Mouse (Mus musculus) embryonic fibroblast, embryonic 13.5 days (primary cell): ENCODE results near the gene Dohh. TPM values are rescaled to one million over a fixed set of nuclear protein-coding genes. Genes with fewer than 3 reads are reported as not detected.

Experiments
- H3K27ac ChIP-seq: 2 replicates; pipeline ENCODE4 v1.5.1; 2012; ENCODE audit warnings: low read length, control low read depth, inconsistent platforms; ENCODE audit not compliant: insufficient read depth
- H3K4me1 ChIP-seq: 2 replicates; pipeline ENCODE4 v1.6.1; 2011; ENCODE audit warnings: low read length; ENCODE audit not compliant: control insufficient read depth, insufficient read depth
- H3K4me3 ChIP-seq: 2 replicates; pipeline ENCODE4 v1.5.1; 2011; ENCODE audit warnings: mild to moderate bottlenecking, control low read depth, low read length; ENCODE audit not compliant: insufficient read depth
- CTCF ChIP-seq: IDR thresholded peaks from 2 replicates; pipeline ENCODE4 v1.5.1; 2011; ENCODE audit warnings: mild to moderate bottlenecking, control low read depth, low read length, moderate library complexity, borderline replicate concordance; ENCODE audit not compliant: insufficient read depth
- POLR2A ChIP-seq: IDR thresholded peaks from 2 replicates; pipeline ENCODE4 v1.6.1; 2011; ENCODE audit warnings: low read depth, mild to moderate bottlenecking, control low read depth, low read length, moderate library complexity
- polyA plus RNA-seq: library from polyadenylated mRNA; stranded (reverse); fragments of >200 nt; gene quantifications from 2 replicates; pipeline ENCODE4 v1.2.4, GENCODE M21; 2011; ENCODE audit warnings: low read depth; ENCODE audit not compliant: missing spikeins, insufficient read length

Dohh gene
- polyA plus RNA-seq: 37.7 and 50.1 TPM in 2 replicates

- peak within 1 kb of the TSS; percentile 82 for H3K4me3 ChIP-seq
- H3K4me1 ChIP-seq: peaks cover 2% of the 10 kb centered on the region; the same call in 1 of the 2 replicates
- TF ChIP-seq POLR2A (peak; percentile 88), CTCF (no peak)
- peak within 1 kb of the TSS; percentile 35 for H3K27ac ChIP-seq
Observed at GRCm38 (mm10) chr10:81383802-81384604, at the start of gene Dohh, which contains the start of gene Gm48551. TSS of gene Dohh (plus strand) at chr10:81384428. TSS of gene Gm48551 (plus strand) at chr10:81384466.

DNA sequence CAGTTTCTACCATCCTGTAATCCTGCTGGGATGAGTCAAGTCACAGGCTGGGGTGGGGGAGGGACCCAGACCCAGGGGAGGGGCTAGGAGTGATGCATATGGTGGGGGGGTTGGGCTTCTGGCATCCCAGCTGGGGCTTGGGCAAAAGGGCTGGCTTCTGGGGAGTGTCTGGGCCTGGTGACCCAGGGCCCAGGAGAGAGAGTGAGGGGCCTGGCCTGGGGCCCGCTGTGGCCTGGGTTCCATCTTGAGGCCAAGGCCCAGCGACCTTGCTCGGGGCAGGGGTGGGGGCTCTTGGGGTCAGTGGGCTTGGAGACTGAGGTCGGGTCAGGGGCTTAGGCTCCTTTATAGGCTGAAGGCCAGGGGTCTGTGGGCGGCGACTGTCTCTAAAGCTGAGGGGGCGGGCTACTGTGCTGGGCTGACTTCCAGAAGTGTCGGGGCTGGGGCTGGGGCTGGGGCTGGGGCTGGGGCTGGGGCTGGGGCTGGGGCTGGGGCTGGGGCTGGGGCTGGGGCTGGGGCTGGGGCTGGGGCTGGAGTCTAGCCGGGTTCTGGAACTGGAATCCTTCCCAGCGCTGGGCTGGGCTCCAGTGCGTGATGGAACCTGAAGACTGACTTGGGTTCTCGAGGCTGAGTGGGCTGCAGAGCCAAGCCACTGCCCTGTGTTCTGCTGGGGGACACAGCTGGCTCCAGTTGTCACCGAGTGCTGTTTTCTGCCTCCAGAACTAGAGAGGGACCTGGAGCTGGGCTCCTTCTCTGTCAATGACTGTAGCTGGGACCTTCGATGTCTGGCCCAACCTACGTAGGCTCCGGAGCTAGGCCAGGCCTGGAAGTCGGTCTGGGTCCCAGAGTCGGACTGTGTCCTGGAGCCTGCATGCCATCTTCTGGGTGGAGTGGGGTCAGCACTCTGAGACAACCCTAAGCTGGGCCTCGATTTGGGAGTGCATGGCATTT lies 48.6 kb upstream of the Dohh start:
- H3K27ac ChIP-seq: peak overlapping the region; percentile 12; the same call in 1 of the 2 replicates
- H3K4me3 ChIP-seq: no peak overlapping the region
- TF ChIP-seq CTCF (no peak), POLR2A (peak; percentile 25; the same call in 1 of the 2 replicates)
- H3K4me1 ChIP-seq: peaks cover 3% of the 10 kb centered on the region; the same call in 1 of the 2 replicates

DNA sequence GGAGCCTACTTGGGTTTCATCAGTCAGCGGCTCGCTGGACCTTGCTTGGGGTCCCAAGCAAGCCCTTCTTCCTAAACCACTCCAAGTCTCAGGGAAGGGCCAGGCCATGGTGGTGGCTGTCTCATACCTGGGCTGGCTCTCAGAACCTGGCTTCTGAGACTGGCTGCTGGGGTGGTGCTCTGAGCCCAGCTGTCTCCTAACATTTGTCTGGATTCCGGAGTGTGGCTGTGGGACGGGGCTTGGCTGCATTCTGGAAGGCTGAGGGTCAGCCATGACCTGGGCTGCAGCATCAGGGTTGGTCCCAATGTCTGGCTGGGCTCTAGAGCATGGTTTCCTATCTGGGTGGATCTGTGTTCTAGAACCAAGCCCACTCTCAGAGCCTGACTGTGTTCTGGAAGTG lies 47.7 kb upstream of the Dohh start:
- Histone ChIP-seq H3K27ac (0 out of 2 replicates have a peak overlapping the region, but pooled peaks have one; percentile 12), H3K4me3 (no peak overlapping the region)
- TF ChIP-seq CTCF (no peak), POLR2A (no peak)

DNA sequence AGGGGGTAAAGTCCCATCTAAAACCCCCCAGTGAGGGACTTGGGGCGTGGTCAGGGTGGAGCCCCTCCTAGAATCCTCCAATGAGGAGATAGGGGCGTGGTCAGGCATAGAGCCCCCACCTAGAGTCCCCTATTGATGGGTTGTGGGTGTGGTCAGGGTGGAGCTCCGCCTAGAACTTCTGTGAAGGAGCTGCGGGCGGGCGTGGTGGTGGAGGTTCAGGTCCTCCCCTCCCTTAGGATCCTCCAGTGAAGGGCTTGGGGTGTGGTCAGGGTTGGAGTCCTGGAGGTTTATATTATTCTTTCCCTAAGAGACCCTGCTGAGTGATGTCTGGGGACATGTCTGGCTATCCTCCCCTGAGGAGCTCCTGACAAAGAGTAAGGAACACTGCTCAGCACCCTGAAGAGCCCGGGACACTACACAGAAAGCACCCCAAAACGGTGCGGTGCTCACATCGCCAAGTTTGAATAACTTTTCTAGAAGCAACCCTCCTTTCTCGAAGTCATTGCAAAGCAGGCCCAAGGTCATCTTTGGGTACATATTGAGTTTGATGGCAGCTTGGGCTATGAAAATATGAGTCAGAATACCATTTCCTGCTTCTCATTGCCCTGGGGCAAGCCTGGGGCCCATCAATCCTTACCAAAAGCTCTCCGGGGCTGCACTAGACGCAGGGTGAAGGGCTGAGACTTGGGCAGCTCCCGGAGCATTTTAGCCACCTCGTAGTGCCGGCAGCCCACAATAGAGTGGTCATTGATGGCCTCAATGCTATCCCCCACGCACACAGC lies 43.5 kb upstream of the Dohh start:
- no peak for TF ChIP-seq CTCF
- TF ChIP-seq POLR2A: no peak
- no peak overlapping the region for H3K4me3 ChIP-seq
- H3K27ac ChIP-seq: no peak overlapping the region
- H3K4me1 ChIP-seq: peaks cover 3% of the 10 kb centered on the region; the same call in 1 of the 2 replicates

More for the DNA sequence above, 47.7 kb upstream of the Dohh start:
- peaks cover 6% of the 10 kb centered on the region; the same call in 1 of the 2 replicates for H3K4me1 ChIP-seq

DNA sequence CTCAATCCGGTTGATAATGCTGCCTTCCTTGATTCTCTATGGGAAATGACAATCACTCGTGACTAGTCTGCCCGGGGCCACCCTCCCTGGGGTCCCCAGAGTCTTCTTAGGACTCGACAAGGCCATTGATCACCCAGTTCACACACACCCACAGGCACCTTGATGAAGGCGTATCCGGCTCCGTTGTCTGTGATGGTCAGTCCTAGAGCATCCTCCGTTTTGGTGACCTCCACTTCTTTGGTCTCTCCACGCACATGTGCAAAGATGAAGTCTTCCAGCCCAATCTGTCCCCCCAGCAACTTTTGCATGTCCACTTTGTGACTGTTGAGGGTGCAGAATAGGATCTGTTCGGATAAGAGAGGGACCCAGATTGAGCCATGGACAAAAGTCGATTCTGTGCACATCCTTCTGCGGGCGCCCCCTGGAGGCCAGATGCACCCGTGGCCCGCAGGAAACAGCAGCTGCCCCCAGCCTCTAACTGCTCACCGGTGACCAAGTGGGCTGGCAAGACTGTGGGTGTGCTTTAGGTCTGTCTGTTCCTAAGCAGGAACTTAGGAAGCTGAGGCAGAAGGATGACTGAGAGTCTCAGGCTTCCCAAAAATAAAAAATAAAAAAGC lies 42.8 kb upstream of the Dohh start:
- H3K4me1 ChIP-seq: peaks cover 4% of the 10 kb centered on the region; the same call in 1 of the 2 replicates
- no peak overlapping the region for H3K27ac ChIP-seq
- no peak for TF ChIP-seq POLR2A
- peak; percentile 45; the same call in 1 of the 2 replicates for TF ChIP-seq CTCF
- H3K4me3 ChIP-seq: no peak overlapping the region

GRCm38 (mm10) chr10:81342686-81343505 lies 41.3 kb upstream of the Dohh start, which contains the start of gene Gipc3:
TSS of gene Gipc3 (minus strand) at chr10:81343266.
- Histone ChIP-seq H3K4me3 (peak within 1 kb of the TSS; percentile 5), H3K4me1 (peaks cover 7% of the 10 kb centered on the region; the same call in 1 of the 2 replicates), H3K27ac (no peak within 1 kb of the TSS)
- TF ChIP-seq CTCF (no peak), POLR2A (no peak)

GRCm38 (mm10) chr10:81344421-81345161 lies 39.6 kb upstream of the Dohh start:
- Histone ChIP-seq H3K4me1 (peaks cover 7% of the 10 kb centered on the region; the same call in 1 of the 2 replicates), H3K27ac (no peak overlapping the region), H3K4me3 (no peak overlapping the region)
- TF ChIP-seq CTCF: no peak
- TF ChIP-seq POLR2A: no peak
